Mouse (Mus musculus): ENCODE data around the gene Gm44596.

The Gm44596 gene

GRCm38 (mm10) chr6:128375192-128375591 lies at the start of gene Gm44596, which contains the start of gene Tex52:
Gene Gm44596, plus strand, starts transcription at chr6:128375503.
Gene Tex52, plus strand, starts transcription at chr6:128375456.
- in situ Hi-C loops (cut with MboI, MseI) = loop anchor here (5.0 kb wide), 1 partner anchor 37 kb away; no protein-coding TSS in a partner anchor

- in situ Hi-C loops (cut with MboI, MseI) = no loop called here
These were observed 40.7 kb upstream of the Gm44596 start for GRCm38 (mm10) chr6:128334397-128335124.

GRCm38 (mm10) chr6:128337467-128337866 lies 37.8 kb upstream of the Gm44596 start:
- in situ Hi-C loops (cut with MboI, MseI) = no loop called here

GRCm38 (mm10) chr6:128338876-128339275 lies 36.4 kb upstream of the Gm44596 start:
- in situ Hi-C loops (cut with MboI, MseI) = no loop called here

- in situ Hi-C loops (cut with MboI, MseI) = no loop called here
These were observed 33.2 kb upstream of the Gm44596 start for GRCm38 (mm10) chr6:128341956-128342723.

- in situ Hi-C loops (cut with MboI, MseI) = no loop called here
These were observed 29.7 kb upstream of the Gm44596 start for GRCm38 (mm10) chr6:128345623-128346022.

GRCm38 (mm10) chr6:128346782-128347181 lies 28.5 kb upstream of the Gm44596 start:
- in situ Hi-C loops (cut with MboI, MseI) = no loop called here

GRCm38 (mm10) chr6:128349711-128350110 lies 25.6 kb upstream of the Gm44596 start:
- in situ Hi-C loops (cut with MboI, MseI) = no loop called here

- in situ Hi-C loops (cut with MboI, MseI) = no loop called here
These were observed 21.2 kb upstream of the Gm44596 start for GRCm38 (mm10) chr6:128354140-128354539.

GRCm38 (mm10) chr6:128355201-128355681 lies 20.1 kb upstream of the Gm44596 start:
- in situ Hi-C loops (cut with MboI, MseI) = loop anchor here (5.0 kb wide), 1 partner anchor 33 kb away; no protein-coding TSS in a partner anchor

- in situ Hi-C loops (cut with MboI, MseI) = loop anchor here (5.0 kb wide), 1 partner anchor 34 kb away; no protein-coding TSS in a partner anchor
These were observed 19.4 kb upstream of the Gm44596 start, which contains the start of gene Tulp3 for GRCm38 (mm10) chr6:128355726-128356416. Gene Tulp3, minus strand, starts transcription at chr6:128355851.

GRCm38 (mm10) chr6:128358999-128359398 lies 16.3 kb upstream of the Gm44596 start:
- in situ Hi-C loops (cut with MboI, MseI) = loop anchor here (5.0 kb wide), 1 partner anchor 37 kb away; no protein-coding TSS in a partner anchor

- in situ Hi-C loops (cut with MboI, MseI) = no loop called here
These were observed 13.4 kb upstream of the Gm44596 start for GRCm38 (mm10) chr6:128361901-128362300.

GRCm38 (mm10) chr6:128362381-128363006 lies 12.8 kb upstream of the Gm44596 start, which contains the start of the genes Rhno1 and Foxm1:
Gene Rhno1, minus strand, starts transcription at chr6:128362911.
Gene Foxm1, plus strand, starts transcription at chr6:128362967.
- in situ Hi-C loops (cut with MboI, MseI) = no loop called here

GRCm38 (mm10) chr6:128363007-128363825 lies 12.1 kb upstream of the Gm44596 start:
- in situ Hi-C loops (cut with MboI, MseI) = no loop called here

GRCm38 (mm10) chr6:128364721-128365120 lies 10.6 kb upstream of the Gm44596 start:
- in situ Hi-C loops (cut with MboI, MseI) = no loop called here

GRCm38 (mm10) chr6:128366466-128366865 lies 8.8 kb upstream of the Gm44596 start:
- in situ Hi-C loops (cut with MboI, MseI) = no loop called here

GRCm38 (mm10) chr6:128370040-128370439 lies 5.3 kb upstream of the Gm44596 start:
- in situ Hi-C loops (cut with MboI, MseI) = no loop called here

GRCm38 (mm10) chr6:128376371-128377085 lies 1.2 kb downstream of the Gm44596 start:
- in situ Hi-C loops (cut with MboI, MseI) = loop anchor here (5.0 kb wide), 1 partner anchor 36 kb away; no protein-coding TSS in a partner anchor
